Mouse (Mus musculus) spleen, adult 2 months (tissue): Measurements from ENCODE around the gene Lrat.

Experiments used
- CTCF ChIP-seq: fragments of 200-500 bp; IDR thresholded peaks from 2 replicates; pipeline ENCODE4 v1.5.1; 2011; ENCODE audit warnings: mild to moderate bottlenecking, inconsistent platforms; ENCODE audit not compliant: insufficient read depth, insufficient read length, insufficient replicate concordance; ENCODE audit errors: extremely low read depth
- POLR2A ChIP-seq: fragments of 200-500 bp; IDR thresholded peaks from 2 replicates; pipeline ENCODE4 v1.6.1; 2011; ENCODE audit warnings: low read depth, low read length, inconsistent platforms

DNA sequence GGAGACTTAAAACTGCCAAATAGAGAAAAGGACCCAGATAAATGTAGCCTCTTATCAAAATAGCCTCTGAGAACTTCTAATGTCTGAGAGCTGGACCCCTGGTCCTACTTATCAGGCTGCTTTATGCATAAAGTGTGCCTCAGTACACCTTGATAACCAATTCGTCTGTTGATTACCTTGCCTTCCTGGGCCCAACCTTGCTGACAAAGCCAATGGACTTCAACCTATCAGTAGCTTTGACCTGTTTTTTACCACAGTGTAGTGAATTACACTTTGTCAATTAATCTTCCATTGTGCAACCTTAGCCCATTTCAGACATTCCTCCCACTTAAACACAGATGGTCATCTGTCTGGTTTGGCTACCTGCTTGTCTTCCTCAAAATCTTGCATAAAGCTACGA, 24.1 kb upstream of the Lrat start:
- TF ChIP-seq POLR2A (no peak), CTCF (no peak)
